Mouse (Mus musculus) urinary bladder, adult 18-20 months (tissue): Measurements from ENCODE around the gene Syt15.

Experiments
- DNase-seq, 2 experiments: peaks; one replicate each; pipeline ENCODE4 v3.0.0; 2022; ENCODE audit warnings: low spot score in 2 of 2, mixed read lengths in 2 of 2

Gene Syt15

DNA sequence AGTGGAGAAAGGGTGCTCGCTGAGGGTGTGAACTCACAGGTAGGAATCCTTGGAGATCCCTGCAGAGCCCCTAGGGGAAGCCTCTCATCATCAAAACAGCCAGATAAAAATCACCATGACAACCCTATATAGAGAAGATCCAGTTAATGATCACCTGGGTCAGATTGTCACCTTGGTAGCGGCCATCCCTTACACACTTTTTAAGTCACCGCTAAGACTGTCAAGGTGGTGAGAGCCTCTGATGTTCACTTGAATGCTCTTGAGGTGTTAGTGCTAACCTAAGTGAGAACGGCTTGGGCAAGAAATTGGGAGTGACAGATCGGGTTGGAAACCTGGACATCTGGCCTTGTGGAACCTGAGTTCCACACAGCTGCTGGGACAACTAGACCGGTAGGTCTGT lies at the start of gene Syt15:
Gene Syt15, plus strand, starts transcription at position 301 of the 400 bp plus-strand sequence.
- DNase-seq, result no peak

- DNase-seq, result no peak
These were observed 48.3 kb upstream of the Syt15 start for GRCm38 (mm10) chr14:34171107-34171506.

DNA sequence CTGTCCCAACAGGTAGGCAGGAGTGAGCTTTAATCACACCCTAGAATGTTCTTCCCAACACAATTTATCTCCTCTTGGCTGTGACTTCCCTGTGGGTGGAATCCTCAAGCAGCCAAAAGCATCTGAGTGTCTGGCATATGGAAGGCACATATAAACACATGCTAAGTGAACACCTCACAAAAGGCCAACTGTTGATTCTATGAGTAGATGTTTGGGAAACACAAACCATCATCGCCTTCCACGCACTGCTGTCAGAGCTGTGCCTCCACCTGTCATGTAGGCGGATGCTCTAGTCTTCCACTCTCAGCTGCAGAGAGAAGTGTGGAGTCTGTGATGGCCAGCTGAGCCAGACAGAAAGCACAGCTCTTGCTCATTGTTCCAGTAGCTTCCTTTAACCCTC lies 40.0 kb upstream of the Syt15 start:
- no peak for DNase-seq

DNA sequence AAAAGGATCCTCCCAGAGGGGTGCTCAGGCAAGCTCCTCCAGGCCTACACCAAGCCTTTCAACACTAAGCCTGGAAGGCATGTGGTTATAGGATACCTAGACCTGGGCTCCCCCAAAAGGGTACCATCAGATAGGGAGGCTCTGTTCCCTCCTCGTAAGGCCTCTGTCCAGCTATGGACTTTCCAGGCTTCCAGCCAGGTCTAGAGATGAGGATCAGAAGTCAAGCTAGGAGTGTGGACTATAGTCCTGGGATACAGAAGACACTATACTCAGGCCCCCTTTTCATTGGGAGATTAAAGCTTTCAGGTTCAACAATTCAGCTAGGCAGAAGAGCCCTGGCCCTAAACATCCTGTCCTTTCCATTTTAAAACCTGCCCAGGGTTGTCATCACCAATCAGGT lies 36.3 kb upstream of the Syt15 start:
- no peak for DNase-seq

DNA sequence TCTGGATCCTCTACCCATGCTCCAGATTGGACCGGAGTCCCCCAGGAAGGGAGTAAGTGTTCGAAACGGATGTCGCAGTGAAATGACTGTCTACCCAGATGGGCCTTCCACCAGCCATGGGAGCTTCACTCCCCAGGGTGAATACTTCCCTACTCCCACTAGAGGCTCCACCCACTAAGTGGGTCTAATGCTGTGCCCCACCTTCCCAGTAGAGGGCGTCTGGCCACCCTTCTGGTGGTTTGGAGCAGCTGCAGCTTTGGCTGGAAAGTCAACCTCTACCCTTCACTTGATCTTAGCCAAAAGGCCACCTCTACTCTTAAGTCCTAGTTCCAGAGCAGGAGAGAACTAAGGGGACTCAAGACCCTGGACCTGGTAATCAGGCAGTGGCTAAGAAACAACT lies 30.8 kb upstream of the Syt15 start:
- DNase-seq, result peak; percentile 26 to 27

- DNase-seq, result no peak
These were observed 29.0 kb upstream of the Syt15 start for GRCm38 (mm10) chr14:34190361-34190760.

DNA sequence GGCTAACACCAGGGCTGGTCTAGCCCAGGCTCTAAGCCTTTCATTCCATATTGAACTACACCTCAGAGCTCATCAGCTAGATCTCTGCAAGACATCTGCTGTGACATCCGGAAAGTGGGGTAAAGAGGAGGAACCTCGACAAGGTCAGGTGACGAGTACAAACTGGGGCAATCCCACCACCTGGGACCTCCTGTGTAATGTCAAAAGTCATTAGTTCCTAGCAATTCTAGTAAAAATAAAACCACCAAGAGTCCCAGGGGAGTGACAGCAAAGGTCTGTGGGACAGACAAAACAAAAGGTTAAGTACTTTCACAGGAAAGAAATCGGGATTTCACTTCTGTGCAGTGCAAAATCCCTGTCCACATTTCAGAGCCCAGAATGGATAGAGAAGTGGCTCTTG lies 25.5 kb upstream of the Syt15 start:
- no peak for DNase-seq

DNA sequence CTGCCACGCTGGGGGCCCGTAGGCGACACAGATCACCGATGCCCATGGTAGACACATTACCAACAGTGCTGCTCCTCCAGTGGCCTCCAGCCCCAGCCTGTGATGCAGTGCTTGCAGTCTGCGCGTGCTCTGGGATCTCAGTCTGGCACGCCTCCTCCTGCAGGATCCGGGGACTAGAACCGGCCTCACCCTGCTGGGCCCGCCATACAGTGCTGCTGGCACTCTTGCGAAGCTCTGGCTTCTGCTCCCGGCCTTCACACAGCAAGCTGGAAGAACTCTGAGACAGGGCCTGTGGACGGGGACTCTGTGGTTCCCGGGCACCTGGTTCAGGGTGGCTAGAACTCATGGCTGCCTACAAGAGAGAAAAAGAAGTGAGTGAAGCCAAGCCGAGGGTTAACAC lies 23.9 kb upstream of the Syt15 start:
- DNase-seq, result no peak

- DNase-seq, result no peak
These were observed 22.7 kb upstream of the Syt15 start for GRCm38 (mm10) chr14:34196706-34197105.

DNA sequence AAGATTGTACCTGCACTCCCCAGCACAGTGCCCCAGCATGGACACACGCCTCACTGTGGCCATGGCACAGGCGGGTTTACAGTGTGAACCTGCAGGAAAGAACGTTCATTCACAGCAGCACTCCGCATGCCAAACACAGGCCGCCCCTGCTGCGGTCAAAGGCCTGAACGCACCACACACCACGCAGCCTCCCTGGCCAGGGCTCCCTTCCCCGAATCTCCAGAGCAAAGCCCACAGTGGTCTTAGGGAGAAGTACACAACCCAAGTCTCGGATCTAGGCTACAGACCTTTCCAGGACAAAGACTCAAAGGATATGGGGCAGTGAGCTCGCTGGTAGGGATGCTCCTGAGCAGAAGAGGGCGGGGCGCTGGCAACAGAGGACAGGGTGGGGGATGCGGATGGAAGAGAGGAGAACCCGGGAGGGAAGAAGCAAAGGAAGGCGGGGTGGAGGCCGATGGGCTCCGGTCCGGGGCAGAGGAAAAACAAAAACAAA lies 18.6 kb upstream of the Syt15 start:
- DNase-seq, result peak; percentile 19 to 33

DNA sequence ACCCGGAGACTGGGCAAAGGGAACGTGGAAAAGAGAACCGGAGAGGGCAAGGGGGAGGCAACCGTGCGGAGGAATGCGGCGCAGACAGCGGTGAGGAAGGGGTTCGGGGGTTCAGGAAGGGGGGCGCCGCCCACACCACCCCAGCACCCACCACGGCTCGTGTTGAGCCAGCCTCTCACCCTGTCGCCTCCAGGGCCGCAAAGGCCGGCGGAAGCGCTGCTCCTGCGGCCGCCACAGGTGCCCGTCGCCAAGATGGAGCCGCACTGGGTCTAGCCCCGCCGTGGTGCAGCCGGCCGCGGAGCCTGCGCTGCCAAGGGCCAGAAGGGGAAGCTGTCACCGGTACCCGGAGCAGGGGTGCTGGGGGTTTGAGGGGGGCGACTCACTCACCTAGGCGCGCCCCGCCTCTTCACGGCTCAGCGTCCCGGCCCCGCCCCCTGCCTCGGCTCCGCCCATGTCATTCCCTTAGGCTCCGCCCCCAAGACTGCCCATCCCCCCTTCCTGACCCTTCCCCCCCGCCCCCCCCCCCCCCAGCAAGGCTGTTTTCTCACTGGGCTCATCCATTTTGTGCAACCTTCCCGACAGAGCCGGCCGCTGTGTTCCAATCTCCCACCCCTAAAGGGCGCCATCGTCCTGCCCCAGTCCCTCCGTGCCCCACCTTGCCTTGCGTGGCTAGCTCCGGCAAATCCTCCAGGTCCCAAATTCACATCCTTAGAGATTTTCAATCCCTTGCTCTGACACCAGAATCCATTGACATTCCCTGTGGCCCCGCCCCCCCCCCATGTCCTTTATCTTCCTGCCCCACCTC lies 18.0 kb upstream of the Syt15 start, which contains the start of gene Gprin2:
Gene Gprin2, minus strand, starts transcription at position 423 of the 805 bp plus-strand sequence.
- peak; percentile 11 to 52 for DNase-seq

- no peak for DNase-seq
These were observed 11.4 kb upstream of the Syt15 start for GRCm38 (mm10) chr14:34207996-34208395.

DNA sequence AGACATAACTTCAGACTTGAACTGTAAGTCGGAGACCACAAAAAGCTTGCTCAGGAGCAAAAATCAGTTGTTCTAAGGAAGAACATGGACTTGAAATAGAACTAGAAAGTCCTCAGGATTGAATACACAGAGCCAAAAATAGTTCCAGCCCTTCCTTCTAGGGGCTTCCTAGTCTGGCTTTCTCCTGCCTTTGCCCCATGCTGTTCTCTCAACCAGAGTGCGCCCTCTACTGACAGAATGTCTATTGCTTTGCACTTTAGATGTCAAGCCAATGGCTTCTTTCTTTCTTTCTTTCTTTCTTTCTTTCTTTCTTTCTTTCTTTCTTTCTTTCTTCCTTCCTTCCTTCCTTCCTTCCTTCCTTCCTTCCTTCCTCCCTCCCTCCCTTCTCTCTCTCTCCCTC lies 10.7 kb upstream of the Syt15 start:
- no peak for DNase-seq

DNA sequence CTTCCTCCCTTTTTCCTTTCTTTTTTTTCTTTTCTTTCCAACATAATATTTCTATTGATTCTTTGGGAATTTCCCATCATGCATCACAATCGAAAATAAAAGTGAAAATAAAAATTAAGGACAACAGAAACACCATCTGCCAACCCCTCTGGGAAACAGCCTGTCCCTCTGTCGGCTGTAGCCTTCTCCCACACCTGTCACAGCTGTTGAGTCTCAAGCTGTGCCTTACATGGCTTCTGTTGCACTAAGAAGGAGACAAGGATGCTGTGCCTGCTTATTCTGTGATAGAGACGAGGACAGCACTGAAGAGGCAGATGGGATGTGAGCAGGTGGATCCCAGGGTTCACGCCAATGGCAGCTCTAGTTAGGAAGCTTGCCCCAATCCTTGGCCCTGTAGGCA lies 10.3 kb upstream of the Syt15 start:
- DNase-seq, result no peak

DNA sequence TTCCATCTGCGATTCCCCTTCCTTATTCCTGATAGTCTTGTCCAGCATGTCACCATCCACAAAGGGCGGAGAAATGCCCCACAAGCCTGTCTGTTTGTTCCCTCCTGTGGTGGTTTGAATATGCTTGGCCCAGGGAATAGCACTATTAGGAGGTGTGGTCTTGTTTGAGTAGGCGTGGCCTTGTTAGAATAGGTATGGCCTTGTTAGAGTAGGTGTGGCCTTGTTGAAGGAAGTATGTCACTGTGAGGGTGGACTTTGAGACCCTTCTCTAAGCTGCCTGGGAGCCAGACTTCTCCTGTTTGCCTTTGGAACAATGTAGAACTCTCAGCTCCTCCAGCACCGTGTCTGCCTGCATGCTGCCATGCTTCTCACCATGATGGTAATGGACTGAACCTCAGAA lies 9.5 kb upstream of the Syt15 start:
- DNase-seq, result no peak

DNA sequence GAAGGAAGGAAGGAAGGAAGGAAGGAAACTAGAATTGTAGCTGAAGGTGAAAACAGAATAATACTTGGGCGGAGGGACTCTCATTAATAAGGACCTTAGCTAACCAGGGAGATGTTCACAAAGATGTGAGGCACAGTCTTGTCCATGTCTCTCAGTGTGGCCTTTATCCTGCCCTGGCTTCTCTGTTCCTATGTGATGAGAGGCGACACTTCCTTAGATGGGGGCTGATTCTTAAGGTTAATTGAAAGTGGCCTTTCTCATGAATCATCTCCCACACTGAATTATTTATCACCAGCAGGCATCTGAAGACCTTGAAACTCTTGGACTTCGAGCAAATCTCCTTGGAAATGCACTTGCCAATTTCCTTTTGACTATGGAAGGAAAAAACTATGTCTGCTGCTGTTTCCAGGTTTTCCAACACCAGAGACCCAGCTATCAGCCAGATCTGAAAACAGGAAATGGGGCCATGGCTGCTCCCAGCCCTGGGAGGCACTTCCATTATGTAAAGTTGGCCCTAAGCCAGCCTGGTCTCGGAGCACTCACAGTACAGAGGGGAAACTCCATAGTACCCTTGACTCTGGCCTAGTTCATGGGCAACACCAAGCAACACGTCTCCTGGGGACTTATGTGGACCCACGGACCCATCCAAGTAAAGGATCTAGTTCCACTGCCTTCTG lies 3.8 kb upstream of the Syt15 start:
- DNase-seq, result no peak

- DNase-seq, result no peak
These were observed 397 bp downstream of the Syt15 start for GRCm38 (mm10) chr14:34219786-34220198.

DNA sequence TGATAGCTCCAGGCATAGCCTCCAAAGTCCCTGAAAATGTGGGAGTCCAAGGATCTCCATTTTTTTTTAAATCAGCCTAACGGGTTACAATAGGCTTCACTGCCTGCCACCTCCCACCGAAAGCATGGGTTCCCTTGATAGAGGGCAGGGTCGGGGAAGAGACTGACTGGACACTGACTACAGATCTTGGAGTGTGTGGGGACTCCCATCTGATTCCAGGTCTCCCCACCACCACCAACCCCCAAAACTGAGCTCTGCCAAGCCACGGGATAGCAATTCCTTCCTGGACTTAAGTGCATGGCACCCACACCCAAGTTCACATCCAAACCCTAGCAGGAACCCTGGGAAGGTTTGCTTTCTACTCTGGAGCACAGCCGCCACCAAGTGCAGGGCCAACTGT lies 1.0 kb downstream of the Syt15 start:
- DNase-seq, result no peak

GRCm38 (mm10) chr14:34221416-34222077 lies 2.2 kb downstream of the Syt15 start:
- no peak for DNase-seq

DNA sequence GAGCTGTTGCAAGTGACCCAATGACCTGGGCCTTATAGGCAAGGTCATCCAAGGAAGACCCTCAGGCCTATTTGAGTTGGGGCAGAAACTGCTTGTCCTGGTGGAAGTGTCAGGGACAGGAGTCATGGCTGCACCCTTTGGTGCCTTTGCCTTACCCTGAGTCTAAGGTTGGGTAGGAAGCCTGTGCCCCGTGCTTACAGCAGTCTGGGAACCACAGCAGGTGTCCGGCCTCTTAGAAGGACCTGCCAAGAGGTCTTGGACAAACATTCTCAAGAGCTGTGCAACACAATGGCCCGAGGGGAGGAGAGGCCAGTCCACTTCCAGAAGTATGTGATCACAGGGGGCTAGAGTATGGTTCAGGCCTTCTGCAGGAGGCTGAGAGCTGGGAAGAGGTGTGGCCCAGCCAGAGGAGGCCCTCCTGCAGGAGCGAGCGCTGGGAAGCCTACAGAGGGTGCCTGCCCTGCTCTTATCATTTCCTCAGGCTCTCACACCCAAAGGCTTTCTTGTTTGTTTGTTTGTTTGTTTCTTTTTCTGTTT lies 4.0 kb downstream of the Syt15 start:
- DNase-seq, result no peak

- no peak for DNase-seq
These were observed 6.6 kb downstream of the Syt15 start for GRCm38 (mm10) chr14:34225986-34226385.

DNA sequence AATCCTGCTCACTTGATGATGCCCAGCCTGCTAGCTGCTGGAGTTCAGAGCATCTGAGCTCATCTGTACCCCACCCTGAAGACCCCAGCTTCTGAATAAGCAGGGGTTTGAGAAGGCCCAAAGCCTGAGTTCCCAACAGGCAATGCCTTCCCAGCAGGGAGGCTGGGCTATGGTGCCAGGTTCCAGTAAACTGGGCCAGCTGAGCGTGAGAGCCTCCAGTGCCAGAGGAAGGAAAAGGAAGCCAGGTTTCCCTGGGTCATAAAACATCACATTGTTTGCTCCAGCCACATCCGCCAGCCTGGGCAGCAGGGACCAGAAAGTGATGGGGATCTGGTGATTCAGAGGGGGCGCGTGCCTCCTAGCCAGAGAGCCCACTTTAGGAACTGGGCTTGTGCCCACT lies 7.2 kb downstream of the Syt15 start:
- no peak for DNase-seq
